Mouse (Mus musculus): ENCODE measurements around the gene Nanog.

DNA sequence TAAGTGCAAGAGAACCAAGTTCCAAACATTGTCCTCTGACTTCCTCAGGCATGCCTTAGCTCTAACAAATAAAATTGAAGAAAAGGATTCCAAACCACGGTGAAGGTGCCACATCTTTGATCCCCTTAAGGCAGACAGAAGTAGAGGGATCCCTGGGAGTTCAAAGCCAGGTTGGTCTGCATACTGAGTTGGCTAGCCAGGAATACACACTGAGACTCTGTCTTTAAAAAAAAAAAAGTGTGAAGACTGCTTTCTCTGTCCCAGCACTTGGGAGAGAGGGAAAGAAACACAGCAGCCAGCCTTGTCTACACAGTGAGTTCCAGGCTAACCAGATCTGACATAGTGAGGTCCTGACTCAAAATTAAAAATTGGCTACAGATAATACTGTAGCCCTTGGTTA is 3.6 kb upstream of the Nanog start:
- TF ChIP-seq CTCF (IDR thresholded peaks at IDR 0.05; ENCODE audit: extremely low read depth, insufficient read depth, low read length): no peak
- no peak for TF ChIP-seq POLR2A (IDR thresholded peaks at IDR 0.05; ENCODE audit: extremely low read depth, insufficient read depth, low read length)
